Mouse (Mus musculus) small intestine, adult 10 weeks (tissue): ENCODE results near the gene Gm8104. TPM values are rescaled to one million over a fixed set of nuclear protein-coding genes. Genes with fewer than 3 reads are reported as not detected.

Experiments
- polyA plus RNA-seq: library from polyadenylated mRNA; stranded (reverse); fragments of 350-450 nt; fragmentation: Illumina TruSeq; extraction: RNeasy Lipid Tissue Mini Kit (QIAGEN cat#74804); gene quantifications from one replicate; pipeline ENCODE4 v1.2.3, GENCODE M21; 2014; ENCODE audit warnings: low replicate concordance

Gene Gm8104
- not detected for polyA plus RNA-seq

GRCm38 (mm10) chr14:43100301-43100700, at the start of gene Gm8104:
Gene Gm8104, plus strand, starts transcription at chr14:43100601.

GRCm38 (mm10) chr14:43076543-43076942, 23.9 kb upstream of the Gm8104 start, which contains the start of gene Gm8094:
Gene Gm8094, minus strand, starts transcription at chr14:43076643.

Other genes starting within 250 kb of the Gm8104 start
- gene Gm21977, start 247.1 kb upstream of the Gm8104 start, polyA plus RNA-seq = not detected
- not detected for gene Gm8082, start 107.0 kb upstream of the Gm8104 start, polyA plus RNA-seq
- gene Gm10376, start 85.0 kb upstream of the Gm8104 start, polyA plus RNA-seq = not detected
- gene Gm8094, start 24.0 kb upstream of the Gm8104 start, polyA plus RNA-seq = not detected
- gene Gm7233, start 79.3 kb downstream of the Gm8104 start, polyA plus RNA-seq = not detected
- not detected for gene Gm8122, start 134.7 kb downstream of the Gm8104 start, polyA plus RNA-seq
- gene Gm8126, start 158.0 kb downstream of the Gm8104 start, polyA plus RNA-seq = not detected
- not detected for gene Gm9732, start 174.4 kb downstream of the Gm8104 start, polyA plus RNA-seq
- not detected for gene Gm8127, start 193.2 kb downstream of the Gm8104 start, polyA plus RNA-seq
- gene 1700001F09Rik, start 247.2 kb downstream of the Gm8104 start, polyA plus RNA-seq = not detected